Mouse (Mus musculus) stomach, embryonic 14.5 days (tissue): ENCODE results near the gene Tmem59. TPM values are rescaled to one million over a fixed set of nuclear protein-coding genes. Genes with fewer than 3 reads are reported as not detected.

ENCODE experiments used
- ATAC-seq: fragments of 200-750 bp; cut with Nextera tagmentation; 2 replicates; pipeline ENCODE4 v1.8.0; 2017; ENCODE audit warnings: low read depth, moderate TSS enrichment; ENCODE audit not compliant: insufficient number of reproducible peaks, insufficient read depth, low FRiP score
- H3K27ac ChIP-seq: fragments of 300-500 bp; sonication (generic); 2 replicates; pipeline ENCODE4 v1.5.1; 2014; ENCODE audit warnings: mild to moderate bottlenecking, low read length, moderate library complexity, mixed read lengths
- H3K27me3 ChIP-seq: fragments of 300-500 bp; sonication (generic); 2 replicates; pipeline ENCODE4 v1.6.1; 2014; ENCODE audit warnings: low read length, control low read depth, mixed read lengths; ENCODE audit not compliant: control insufficient read depth, insufficient read depth
- H3K36me3 ChIP-seq: fragments of 300-500 bp; sonication (generic); 2 replicates; pipeline ENCODE4 v1.6.1; 2014; ENCODE audit warnings: mild to moderate bottlenecking, control low read depth, low read length, moderate library complexity, mixed read lengths; ENCODE audit not compliant: control insufficient read depth, insufficient read depth
- H3K4me1 ChIP-seq: fragments of 300-500 bp; sonication (generic); 2 replicates; pipeline ENCODE4 v1.6.1; 2014; ENCODE audit warnings: low read length, control low read depth, mixed read lengths; ENCODE audit not compliant: control insufficient read depth, insufficient read depth
- H3K4me2 ChIP-seq: fragments of 300-500 bp; sonication (generic); replicated peaks from 2 replicates; pipeline ENCODE4 v1.6.1; 2014; ENCODE audit warnings: low read depth, low read length, control low read depth
- H3K4me3 ChIP-seq: fragments of 300-500 bp; sonication (generic); 2 replicates; pipeline ENCODE4 v1.5.1; 2014; ENCODE audit warnings: low read depth, low read length, control low read depth
- H3K9ac ChIP-seq: fragments of 300-500 bp; sonication (generic); replicated peaks from 2 replicates; pipeline ENCODE4 v1.6.1; 2014; ENCODE audit warnings: low read depth, mild to moderate bottlenecking, control low read depth, low read length, moderate library complexity, mixed read lengths
- H3K9me3 ChIP-seq: fragments of 300-500 bp; sonication (generic); 2 replicates; pipeline ENCODE4 v1.6.1; 2016; ENCODE audit warnings: low read depth, low read length, control low read depth; ENCODE audit not compliant: control insufficient read depth
- WGBS: fragments of 180-500 bp; shearing (Covaris S2); extraction: QIAGEN DNeasy Blood & Tissue Kit; methylation state at CpG from one replicate; pipeline ENCODE4 v1.1.7; 2014; 5-methylcytosine and 5-hydroxymethylcytosine counted together
- polyA plus RNA-seq: library from polyadenylated mRNA; unstranded; fragments of >200 nt; fragmentation: Nextera tagmentation; extraction: Ambion mirVana; gene quantifications from 2 replicates; pipeline ENCODE4 v1.2.1, GENCODE M21; 2014

The Tmem59 gene
- polyA plus RNA-seq, 1 experiment from 2014 or later = 384 TPM

GRCm38 (mm10) chr4:107249471-107249870, 71.3 kb downstream of the Tmem59 start:
- Histone ChIP-seq H3K27me3 (no peaks in the 10 kb centered on the region), H3K27ac (no peak overlapping the region)

GRCm38 (mm10) chr4:107250494-107250893, 72.3 kb downstream of the Tmem59 start:
- no peaks in the 10 kb centered on the region for H3K27me3 ChIP-seq
- H3K4me1 ChIP-seq = peaks cover 5% of the 10 kb centered on the region; the same call in 1 of the 2 replicates
- H3K4me3 ChIP-seq = no peak overlapping the region
- no peak for ATAC-seq
- H3K27ac ChIP-seq = no peak overlapping the region
- H3K9me3 ChIP-seq = no peaks in the 10 kb centered on the region
- H3K36me3 ChIP-seq = no peaks in the 10 kb centered on the region
- 20% methylated on average over 4 of the region's 4 CpGs for WGBS
- no peak overlapping the region for H3K4me2 ChIP-seq
- H3K9ac ChIP-seq = no peak overlapping the region

More at GRCm38 (mm10) chr4:107249471-107249870, 71.3 kb downstream of the Tmem59 start:
- Histone ChIP-seq H3K4me2 (no peak overlapping the region), H3K9ac (no peak overlapping the region), H3K4me3 (no peak overlapping the region), H3K36me3 (no peaks in the 10 kb centered on the region), H3K9me3 (no peaks in the 10 kb centered on the region), H3K4me1 (peaks cover 5% of the 10 kb centered on the region; the same call in 1 of the 2 replicates)
- 51% methylated on average over 2 of the region's 2 CpGs for WGBS
- no peak for ATAC-seq

Other genes with a start within 250 kb of the Tmem59 start
- gene Mrpl37, start 111.5 kb upstream of the Tmem59 start, polyA plus RNA-seq = 110 and 111 TPM in 2 replicates
- 4.9 and 7.4 TPM in 2 replicates for gene Cyb5rl, start 111.4 kb upstream of the Tmem59 start, polyA plus RNA-seq
- not detected in 2 replicates for gene Cdcp2, start 81.5 kb upstream of the Tmem59 start, polyA plus RNA-seq
- 16.1 and 20.8 TPM in 2 replicates for gene Tceanc2, start 717 bp downstream of the Tmem59 start, polyA plus RNA-seq
- not detected in 2 replicates for gene Ldlrad1, start 30.8 kb downstream of the Tmem59 start, polyA plus RNA-seq
- gene Lrrc42, start 75.1 kb downstream of the Tmem59 start, polyA plus RNA-seq = 67.6 and 70.4 TPM in 2 replicates
- 37.8 and 40.6 TPM in 2 replicates for gene Hspb11, start 75.2 kb downstream of the Tmem59 start, polyA plus RNA-seq
- not detected in 2 replicates for gene Dio1, start 128.8 kb downstream of the Tmem59 start, polyA plus RNA-seq
- 55.3 and 57.1 TPM in 2 replicates for gene Yipf1, start 136.0 kb downstream of the Tmem59 start, polyA plus RNA-seq
- gene Ndc1, start 189.4 kb downstream of the Tmem59 start, polyA plus RNA-seq = 35.5 and 37.3 TPM in 2 replicates